Mouse (Mus musculus) adrenal gland, adult 2 months (tissue): ENCODE measurements at regions not wholly inside any gene's neighbourhood (a gene's known extent, or its start where the extent isn't known, plus 50 kb on each side); places are given as distances from the start of the nearest gene placed in this dataset.
A peak's percentile ranks its signal among the peaks of the same experiment; 100 is the strongest.

ENCODE experiments used
- DNase-seq: peaks from one replicate; pipeline ENCODE4 v3.0.0; 2021

DNA sequence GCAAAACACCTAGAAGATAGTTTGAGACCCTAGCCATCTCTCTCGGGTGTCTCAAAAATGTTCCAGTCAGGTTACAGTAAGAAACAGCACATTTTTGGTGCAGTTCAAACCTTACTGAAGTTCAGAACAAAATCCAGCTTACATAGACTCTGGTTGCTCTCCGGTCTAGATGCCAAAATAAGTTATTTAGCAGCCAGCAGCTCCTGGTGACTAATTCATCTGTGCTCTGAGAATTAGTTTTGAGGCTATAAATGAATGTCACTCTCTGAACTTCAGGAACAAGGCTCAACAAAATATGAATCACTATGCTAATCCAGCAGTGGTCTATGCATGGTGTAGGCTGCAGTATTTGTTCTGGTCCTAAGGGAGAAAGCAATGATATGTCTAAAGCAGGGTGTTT, 238.6 kb downstream of the Rnf152 start:
- DNase-seq = peak; percentile 27

DNA sequence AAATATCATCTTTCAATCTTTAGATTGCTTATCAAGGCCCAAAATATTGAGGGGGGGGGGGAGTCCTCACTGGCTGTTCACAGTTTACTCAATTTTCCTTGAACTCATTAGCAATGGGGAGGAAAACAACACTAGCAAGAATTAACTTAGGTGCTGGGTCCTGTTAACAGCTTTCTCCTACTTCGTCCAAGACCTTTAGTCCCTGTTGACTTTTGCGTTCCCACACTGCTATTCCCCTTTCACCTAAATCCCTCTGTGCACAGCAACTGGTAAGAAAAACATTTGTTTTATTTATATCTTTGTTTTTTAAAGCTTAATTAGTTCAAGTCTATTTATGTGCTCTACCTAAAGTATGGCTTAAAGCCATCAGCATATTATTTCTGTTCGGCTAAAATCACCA, 240.3 kb downstream of the Rnf152 start:
- DNase-seq = no peak

DNA sequence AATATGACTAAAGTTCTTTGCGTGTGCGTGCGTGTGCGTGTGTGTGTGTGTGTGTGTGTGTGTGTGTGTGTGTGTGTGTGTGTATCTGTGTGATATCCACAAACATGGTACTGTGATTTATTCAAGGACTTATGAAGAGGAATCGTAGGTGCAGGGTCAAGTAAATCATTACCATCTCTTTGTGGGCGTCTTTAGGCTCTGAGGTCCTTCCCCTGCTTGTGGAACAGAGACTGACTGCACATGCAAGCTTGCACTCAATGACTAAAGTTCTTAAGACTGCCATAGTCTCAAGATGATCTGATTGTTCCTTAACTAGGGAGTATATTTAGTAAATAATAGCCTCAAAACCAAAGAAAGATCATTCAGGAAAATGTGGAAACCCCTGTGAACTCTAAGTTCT, 241.1 kb downstream of the Rnf152 start:
- DNase-seq = no peak

DNA sequence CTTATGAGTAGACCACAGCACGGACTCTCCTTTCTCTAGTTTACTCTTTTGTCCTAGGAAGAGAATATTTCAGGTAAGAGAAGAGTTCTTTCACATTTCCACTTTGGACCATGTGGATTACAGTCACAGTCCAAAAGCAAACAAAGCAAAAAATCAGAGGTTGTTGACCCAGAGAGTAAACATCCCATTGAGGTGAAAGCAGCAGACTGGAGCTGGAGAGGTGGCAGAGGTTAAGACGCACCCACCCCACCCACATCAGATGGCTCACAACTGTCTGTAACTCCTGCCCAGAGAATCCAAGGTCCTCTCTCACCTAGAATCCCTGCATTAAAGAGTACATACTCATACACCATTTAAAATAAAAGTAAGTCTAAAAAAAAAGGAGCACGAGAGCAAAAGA, 241.7 kb downstream of the Rnf152 start:
- DNase-seq = no peak

DNA sequence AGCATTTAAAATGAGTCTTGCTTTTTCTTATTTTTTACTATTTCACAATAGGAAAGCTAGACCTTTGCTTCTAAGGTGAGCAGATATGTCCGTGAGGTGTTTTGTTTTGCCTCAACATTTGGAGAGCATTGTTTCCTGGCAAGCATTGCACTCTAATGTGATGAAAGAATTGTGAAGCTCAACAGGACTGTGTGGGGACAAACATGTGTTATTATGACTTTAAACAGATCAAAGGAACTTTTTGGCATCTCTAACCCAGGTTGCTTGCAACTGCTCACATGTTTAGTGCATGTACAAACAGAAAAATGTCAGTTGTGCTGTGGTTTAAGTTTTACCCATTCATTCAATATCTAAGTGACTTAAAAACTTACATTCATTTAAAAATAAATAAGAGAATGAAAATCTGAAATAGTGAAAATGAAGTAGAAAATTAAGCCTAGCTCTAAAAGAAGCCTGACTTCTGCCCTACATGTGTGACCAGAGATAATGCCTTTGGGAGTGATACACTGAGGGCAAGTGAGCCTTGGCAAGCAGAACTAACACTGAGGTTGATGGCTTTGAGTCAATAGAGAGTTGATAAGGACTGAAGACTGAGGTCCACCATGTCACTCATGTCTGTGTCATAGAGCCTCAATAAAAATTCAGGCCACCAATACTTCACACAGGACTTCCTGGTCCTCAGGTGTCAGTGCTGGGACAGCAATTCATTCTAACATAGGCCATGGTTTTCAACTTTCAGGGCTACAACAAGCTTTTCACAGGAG, 243.6 kb downstream of the Rnf152 start:
- DNase-seq = no peak

DNA sequence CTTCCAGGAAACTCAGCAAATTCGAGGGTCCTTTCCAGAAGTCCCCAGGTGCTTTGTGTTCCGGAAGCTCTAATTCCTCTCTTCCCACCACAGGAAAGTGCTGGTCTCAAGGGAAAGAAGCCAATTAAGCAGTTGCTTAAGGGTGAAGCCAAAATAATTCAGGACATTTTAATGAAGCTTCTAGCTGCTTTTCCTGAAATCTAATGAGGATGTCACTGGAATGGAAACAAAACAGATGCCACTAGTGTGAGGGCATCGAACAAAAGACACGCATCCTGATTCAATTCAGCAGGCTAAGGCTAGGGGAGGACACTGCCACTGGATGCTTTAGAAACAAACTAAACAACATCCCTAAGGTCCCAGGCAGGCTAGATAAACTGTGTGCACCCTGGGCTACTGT, 245.3 kb downstream of the Rnf152 start:
- DNase-seq = no peak

DNA sequence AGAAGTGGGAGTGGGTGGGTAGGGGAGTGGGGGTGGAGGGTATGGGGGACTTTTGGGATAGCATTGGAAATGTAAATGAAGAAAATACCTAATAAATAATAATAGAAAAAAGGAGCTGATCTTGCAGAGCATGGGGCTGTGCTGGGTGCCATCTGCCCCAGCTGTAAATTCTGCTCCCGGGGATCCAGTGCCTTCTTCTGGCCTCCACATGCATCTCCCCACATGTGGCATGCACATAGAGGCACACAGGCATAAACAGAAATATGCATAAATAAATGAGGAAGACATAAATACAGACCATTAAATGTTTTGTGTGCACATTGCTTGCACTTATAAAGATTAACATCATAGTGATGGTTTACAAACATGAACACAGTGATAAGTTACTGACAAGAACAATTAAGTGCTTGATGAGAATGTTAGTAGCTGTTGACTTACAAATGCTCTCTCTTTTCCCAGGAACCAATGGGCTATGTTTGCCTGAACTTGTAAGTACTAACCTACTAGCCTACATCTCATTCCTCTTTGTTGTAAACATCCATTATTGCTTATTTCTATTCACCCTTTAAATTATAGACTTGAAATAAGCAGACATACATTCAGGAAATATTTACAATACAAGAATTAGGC, 245.8 kb downstream of the Rnf152 start:
- no peak for DNase-seq

DNA sequence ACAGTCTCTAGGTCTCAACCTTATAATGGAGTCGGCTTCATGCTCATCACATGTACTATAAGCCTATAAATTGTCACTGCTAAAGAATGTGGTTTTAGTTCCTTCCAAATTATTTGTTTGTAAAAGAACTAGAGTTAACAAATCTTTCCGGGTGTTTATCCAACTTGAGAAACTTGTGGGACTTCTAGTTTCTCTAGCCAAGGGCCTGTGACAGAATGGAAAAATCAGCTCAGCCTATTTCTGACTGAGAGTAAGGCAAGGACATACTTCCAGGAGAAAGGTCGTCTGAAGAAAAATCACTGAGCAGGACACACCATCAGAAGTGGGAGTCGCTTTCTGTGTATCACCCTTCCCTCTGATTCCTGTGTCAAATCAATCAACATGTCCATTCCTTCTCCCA, 248.7 kb downstream of the Rnf152 start:
- DNase-seq = peak; percentile 11

DNA sequence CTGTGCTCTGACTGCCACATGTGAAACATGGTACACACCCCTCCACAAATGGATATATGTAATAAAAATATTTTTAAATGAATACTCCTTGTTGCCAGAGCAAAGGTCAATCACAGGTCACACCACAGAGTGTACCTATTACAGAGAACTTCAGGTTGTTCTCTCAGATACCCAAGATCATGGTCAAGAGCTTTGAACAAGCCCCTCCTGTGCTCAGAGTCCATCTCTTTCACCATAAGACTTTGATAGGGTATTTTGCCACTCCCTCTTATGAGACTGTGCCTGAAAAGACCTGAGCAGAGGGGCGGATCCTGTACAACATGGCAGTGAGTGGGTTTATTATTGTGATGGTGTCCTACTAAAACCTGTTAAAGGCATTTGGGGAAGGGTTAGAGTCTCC, 249.3 kb downstream of the Rnf152 start:
- no peak for DNase-seq

DNA sequence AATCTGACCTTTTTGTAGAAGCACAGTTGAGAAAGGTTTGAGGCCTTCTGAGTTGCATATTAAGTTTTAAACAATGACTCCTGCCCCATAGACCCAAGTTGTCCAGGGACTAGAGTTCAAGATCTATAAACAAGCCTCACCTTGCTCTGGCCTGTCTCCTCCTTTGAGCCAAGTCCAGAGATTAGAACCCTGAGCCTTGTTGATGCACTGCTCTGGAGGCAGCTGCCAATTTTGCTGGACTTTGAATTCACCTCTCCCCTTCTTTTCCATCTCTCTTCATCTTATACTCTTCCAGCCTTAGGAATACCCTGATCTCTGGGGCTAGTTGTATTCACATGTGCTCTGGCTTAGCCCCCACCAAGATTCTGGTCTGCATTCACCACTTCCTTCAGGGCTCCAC, 251.3 kb downstream of the Rnf152 start:
- no peak for DNase-seq

DNA sequence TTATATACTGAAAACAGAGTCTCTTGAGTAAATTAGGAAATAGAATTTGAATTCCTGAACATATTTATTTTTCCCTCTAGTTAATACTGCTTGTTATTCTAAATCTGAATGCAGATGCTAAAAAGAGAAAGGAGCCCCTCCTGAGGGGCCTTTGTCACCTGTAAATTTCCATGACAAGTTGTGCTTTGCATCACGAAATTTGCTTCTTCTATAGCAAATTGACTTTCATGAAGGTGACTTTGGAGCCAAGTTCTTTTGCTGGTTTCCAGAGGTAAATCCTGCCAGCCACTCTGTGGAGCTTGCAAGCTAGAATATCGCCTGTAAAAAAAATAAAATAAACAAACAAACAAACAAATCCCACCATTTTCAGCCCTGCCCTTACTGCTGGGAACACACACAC, 261.4 kb downstream of the Rnf152 start:
- DNase-seq = no peak

DNA sequence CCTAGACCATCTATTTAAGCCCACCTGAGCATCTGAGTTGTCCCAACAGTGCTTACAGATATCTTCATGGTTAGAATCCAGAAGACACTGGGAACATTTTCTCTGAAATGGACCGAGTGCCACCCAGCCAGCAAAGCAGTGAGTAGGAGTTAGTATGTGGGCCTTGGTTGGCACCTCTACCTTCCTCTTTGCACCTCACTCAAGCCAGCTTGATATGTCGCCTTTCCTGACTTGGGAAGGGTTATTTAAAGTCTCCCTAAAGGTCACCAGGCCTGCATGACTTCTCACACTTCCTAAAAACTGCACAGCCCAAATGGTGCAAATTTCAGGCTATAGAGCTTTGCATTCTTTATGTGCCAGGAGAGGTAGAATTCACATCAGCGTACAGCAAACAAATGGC, 262.0 kb downstream of the Rnf152 start:
- DNase-seq = no peak

DNA sequence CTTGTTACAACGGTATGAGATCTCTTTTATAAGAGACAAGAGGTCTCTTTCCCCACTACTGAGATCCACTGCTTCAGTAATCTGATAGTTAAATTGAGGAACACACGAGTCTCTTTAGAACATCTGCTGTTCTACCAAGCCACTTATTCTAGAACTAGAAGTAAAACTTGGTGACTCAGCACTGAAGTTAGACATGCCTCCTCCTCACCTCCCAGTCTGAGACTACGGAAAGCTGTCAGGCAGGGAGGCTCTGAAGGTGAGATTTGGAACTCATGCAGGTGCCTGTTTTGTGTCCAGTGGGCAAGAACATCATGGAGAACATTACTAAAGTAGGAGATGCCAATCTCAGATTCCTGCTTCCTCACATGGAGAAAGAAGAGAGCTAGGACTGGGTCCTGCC, 262.6 kb downstream of the Rnf152 start:
- no peak for DNase-seq

DNA sequence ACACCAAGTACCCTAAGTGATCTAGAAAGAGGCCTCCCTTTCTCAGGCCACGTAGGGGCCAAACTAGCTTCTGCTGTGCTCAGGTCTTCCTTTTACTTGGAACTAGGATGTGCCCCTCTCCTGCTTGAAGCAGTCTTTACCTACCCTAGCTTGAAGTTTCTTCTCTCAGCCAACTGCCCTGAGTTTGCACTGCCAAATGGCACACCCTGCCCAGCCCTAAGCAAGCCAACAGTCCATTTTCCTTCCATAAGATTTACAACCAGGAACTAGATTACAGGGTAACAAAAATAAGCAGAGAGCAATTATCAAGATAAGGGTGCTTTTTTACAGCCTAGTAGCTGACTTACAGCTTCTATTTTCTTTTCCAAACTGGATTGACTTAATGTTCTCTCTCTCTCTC, 263.5 kb downstream of the Rnf152 start:
- DNase-seq = no peak

DNA sequence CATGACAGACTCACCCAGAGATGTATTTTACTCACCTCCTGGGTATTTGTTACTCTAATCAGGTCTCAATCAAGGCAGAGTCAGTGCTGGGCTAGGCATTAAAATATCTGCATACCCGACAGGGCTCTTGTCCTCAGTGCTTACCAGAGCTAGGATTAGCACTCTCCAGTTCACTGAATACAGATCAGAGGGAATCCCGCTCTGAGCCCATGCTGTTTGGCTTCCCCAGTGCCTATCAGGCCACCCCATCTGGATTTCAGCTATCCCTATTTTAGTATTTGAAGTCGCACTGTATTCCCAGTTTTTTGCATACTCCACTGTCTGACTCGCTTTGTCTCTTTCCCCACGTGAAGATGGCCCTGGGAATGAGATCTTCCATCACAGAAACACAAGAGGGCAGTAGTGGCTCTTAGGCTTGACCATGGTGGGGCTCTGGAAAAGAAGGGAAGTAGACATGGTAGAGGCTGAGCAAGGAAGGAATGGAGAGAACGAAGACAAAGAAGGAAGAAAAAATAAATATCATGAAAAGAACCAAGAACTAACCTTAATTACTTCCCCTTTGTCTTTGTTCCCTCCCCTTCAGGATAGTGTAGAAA, 264.1 kb downstream of the Rnf152 start:
- peak; percentile 40 for DNase-seq

DNA sequence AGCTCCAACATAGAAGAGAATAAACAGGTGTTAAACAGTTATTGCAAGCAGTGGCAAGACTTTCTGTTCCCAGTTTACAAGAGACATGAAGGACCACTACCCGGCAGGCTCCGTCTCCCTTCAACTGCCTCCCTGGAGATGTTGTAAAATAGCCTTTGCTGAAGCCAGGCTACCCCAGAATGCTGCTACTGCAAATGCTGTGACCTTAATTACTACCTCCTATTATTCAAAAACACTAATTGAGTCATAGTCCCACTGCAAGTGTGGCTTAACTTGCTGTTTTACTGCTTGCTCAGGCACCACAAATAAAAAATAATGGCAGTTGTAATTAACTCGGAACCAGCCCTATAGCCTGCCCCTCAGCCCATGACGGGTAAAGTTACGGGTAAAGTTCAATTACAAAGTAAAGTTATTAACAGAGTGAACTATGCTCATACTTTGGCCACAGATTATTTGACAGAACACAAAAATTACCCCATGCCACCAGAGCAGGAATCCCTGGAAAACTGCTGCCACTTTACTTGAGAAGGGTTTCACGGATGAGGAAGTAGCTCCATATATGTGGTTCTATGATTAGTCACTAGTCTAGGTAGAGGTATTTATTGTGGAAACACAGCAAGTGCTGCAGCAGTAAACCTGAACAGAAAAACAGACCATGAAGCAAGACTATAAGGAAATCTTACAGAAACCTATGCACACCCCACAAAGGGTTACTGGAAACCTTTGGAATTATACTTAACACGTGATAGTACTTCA, 267.6 kb downstream of the Rnf152 start:
- DNase-seq = no peak

DNA sequence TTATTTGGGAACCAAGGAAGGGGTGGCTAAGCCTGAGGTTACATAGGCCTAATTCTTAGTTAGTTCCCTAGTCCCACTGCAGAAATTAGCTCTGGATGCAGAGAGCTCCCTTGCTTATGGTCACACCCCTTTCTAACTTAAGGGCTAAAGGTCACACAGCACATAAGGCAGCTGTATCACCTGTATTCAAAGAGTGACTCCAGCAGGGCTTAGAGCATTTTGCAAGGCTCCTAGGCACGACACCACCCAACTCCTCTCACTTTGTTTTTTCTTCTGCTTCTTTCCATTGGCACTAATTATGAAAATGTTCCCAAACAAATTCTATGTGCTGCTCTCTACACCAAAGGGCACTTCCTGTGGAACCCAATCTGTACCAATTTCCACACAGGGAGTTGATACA, 268.9 kb downstream of the Rnf152 start:
- no peak for DNase-seq

DNA sequence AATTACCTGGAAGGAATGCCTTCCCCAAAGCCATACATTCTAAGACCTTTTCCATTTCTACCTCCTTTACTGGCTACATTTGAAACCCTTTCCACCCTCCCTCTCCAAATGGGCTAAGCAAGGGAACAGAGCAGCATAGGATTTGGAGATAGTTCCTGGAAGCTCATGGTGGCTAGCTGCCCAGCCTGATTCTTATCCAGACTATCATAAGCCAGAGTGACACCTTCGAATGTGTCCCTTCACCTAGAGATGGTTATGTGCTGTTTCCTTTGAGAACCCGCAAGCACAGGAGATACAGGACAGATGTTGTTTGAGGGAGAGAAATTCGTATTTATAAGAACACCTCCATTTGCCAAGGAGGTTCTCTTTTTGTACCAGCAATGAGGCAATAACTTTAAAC, 272.0 kb downstream of the Rnf152 start:
- no peak for DNase-seq

DNA sequence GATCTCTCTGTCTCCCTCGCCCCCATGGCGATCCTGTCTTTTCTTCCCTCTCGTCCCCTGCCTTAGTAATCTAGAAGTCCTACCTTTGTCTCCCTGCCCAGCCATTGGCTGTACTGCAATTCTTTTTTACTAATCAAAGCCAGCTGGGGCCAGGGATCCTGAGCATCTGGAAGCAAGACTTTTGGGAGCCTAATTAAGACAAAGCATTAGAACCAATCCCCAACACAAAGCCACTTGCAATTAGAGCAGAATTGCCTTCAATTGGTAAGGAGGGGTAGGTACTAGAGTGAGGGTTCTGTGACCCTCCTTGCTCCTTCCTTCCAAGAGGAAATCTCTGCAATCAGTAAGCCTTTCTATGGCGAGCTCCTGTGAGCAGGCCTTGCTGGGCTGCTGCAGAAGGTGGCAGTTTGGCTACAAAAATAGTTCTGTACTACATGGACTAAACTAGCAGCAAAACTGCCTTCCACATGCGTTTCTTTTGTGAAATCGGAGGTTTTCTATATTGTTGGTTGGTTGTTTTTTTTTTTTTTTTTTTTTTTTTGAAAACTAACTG, 272.9 kb downstream of the Rnf152 start:
- no peak for DNase-seq

DNA sequence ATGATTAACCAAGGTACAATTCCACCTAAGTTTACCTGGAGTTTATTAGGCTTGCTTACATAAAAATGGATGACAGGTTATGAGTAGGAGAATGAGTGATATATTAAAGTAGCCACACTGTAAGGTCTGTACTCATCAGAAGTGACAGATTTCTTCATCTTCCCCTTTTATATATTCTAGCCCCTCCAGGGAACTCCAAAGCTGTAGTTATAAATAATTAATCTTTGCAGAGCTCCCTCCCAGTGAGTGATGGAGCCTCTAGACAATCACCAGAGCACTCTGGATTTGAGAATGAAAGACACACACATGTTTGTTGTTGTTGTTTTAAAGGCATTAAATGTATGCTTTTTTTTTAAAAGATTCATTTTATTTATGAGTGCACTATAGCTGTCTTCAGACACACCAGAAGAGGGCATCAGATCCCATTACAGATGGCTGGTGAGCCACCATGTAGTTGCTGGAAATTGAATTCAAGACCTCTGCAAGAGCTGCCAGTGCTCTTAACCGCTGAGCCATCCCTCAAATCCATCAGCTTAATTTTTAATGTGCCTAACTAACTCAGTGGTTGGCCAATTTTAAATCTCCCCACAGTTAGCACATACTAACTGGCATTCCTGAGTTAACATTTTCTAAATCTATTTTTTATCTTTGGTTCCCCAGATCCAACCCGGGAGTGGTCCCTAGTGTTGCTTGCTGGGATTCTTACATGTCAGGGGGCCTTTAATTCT, 273.5 kb downstream of the Rnf152 start:
- DNase-seq = no peak

DNA sequence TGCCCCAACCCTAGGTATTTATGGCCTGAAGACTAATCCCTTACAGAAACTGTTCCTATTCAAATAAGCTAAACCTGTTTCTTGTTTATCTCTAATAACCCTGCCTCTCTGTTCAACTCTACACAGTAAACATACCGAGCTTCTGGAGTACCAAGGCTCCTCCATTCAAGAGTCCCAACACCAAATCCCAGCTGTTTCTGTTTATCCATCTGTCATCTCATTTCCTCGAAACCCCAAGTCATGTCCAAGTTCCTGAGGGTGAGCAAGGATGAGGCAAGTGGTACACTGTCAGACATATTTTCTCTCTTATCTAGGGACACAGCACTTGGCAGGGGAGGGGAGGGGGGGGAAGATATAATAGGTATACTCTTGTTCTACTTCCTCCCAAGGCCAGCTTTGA, 274.6 kb downstream of the Rnf152 start:
- no peak for DNase-seq

DNA sequence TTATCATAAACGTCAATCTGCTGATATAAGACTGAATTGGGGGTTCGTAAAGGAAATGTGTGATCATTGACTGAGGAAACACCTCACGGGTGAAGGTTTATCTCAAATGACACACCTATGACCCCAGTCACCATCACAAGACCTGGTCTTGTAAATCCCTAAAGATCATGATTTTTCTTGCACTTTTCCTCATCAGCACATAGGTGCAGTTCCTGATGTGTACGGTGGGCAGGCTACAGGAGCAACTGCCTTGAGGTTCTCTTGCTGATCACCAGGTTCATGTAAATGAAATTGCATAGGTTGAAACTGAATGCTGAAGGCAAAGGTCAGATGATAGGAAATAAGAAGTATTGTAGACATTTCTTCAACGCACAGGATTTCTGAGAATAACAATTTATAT, 277.1 kb downstream of the Rnf152 start:
- no peak for DNase-seq
